Mouse (Mus musculus): ENCODE measurements around the gene Psmd5.

GRCm38 (mm10) chr2:34869680-34870079, 5.1 kb downstream of the Psmd5 start:
- TF ChIP-seq GATA1 (IDR thresholded peaks at IDR 0.05; ENCODE audit: borderline replicate concordance, low read length): no peak
- TF ChIP-seq FLI1 (IDR thresholded peaks at IDR 0.05; ENCODE audit: low read length): no peak
